8 mouse cellular contexts compared by ENCODE assay signal in the genomic region with DNA sequence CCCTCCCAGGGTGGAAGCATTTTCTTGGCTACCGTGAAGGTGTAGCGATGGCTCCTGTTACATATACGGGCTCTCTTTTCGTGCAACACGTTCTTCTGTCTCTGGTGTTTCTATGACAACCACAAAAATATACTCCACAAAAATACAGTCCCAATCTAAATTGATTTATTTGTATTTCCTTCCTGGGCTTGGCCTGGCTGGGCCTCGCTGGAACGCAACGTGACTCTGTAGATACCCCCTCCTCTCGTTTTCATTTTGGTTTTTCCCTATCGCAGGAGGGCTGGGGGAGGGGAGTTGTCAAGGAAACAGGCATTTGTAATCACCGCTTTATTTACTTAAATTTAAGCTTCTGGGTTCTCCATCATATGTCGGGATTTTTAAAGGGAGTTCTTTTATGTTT. TPM values are rescaled to one million over a fixed set of nuclear protein-coding genes. Genes with fewer than 3 reads are reported as not detected.
DNase-seq lines count a peak whose midpoint lies in the region; ATAC-seq lines count a peak whose summit lies in the region.

No protein-coding gene starts in this region.

- H3K36me3 ChIP-seq in erythroblast, embryonic 14.5 days (ENCODE audit: control insufficient read depth) = peaks cover 41% of the 10 kb centered on the region
- peaks cover 8% of the 10 kb centered on the region for H3K36me3 ChIP-seq in hindbrain, embryonic 15.5 days
- no peaks in the 10 kb centered on the region for H3K36me3 ChIP-seq in macrophage (ENCODE audit: inconsistent target)
- H3K36me3 ChIP-seq in splenic B cell, adult 2 months (ENCODE audit: control insufficient read depth, insufficient read depth, low read length, poor library complexity, severe bottlenecking) = no peaks in the 10 kb centered on the region

- peak; percentile 50 for ATAC-seq in hindbrain, embryonic 15.5 days (ENCODE audit: low FRiP score, low read depth)

- DNase-seq in adrenal gland, postnatal 10 days = peak; percentile 52
- DNase-seq in adrenal gland, postnatal 25 days = no peak
- peak; percentile 48 for DNase-seq in ZHBTc4 (ENCODE audit: low read depth, low spot score)
- peak; percentile 46 to 55 for DNase-seq in layer of hippocampus, postnatal 36 days
- peak; percentile 72 for DNase-seq in splenic B cell, adult 2 months (ENCODE audit: low read depth, low spot score)

- peaks cover 17% of the 10 kb centered on the region for H3K79me2 ChIP-seq in macrophage (ENCODE audit: inconsistent target)

- no peaks in the 10 kb centered on the region for H3K27me3 ChIP-seq in erythroblast, embryonic 14.5 days (ENCODE audit: control insufficient read depth)
- no peaks in the 10 kb centered on the region for H3K27me3 ChIP-seq in hindbrain, embryonic 15.5 days
- H3K27me3 ChIP-seq in splenic B cell, adult 2 months (ENCODE audit: control insufficient read depth, insufficient read depth, low read length, poor library complexity, severe bottlenecking) = no peaks in the 10 kb centered on the region

- H3K4me3 ChIP-seq in erythroblast, embryonic 14.5 days (replicated peaks) = peak overlapping the region; percentile 70
- H3K4me3 ChIP-seq in hindbrain, embryonic 15.5 days = peak overlapping the region; percentile 73
- H3K4me3 ChIP-seq in macrophage (ENCODE audit: inconsistent target) = peak overlapping the region; percentile 78

- 0% methylated on average over 12 of the region's 12 CpGs for WGBS in hindbrain, embryonic 15.5 days
- 7% methylated on average over 12 of the region's 12 CpGs for WGBS in macrophage (ENCODE audit: missing documents)

- peak overlapping the region; percentile 86 for H3K27ac ChIP-seq in hindbrain, embryonic 15.5 days (replicated peaks)
- H3K27ac ChIP-seq in macrophage = peak overlapping the region; percentile 56

- H3K4me2 ChIP-seq in hindbrain, embryonic 15.5 days = peak overlapping the region; percentile 98

- H3K4me1 ChIP-seq in erythroblast, embryonic 14.5 days (ENCODE audit: control insufficient read depth) = peaks cover 61% of the 10 kb centered on the region
- peaks cover 23% of the 10 kb centered on the region for H3K4me1 ChIP-seq in hindbrain, embryonic 15.5 days (replicated peaks)

- peaks cover 8% of the 10 kb centered on the region for H3K9me3 ChIP-seq in erythroblast, embryonic 14.5 days (ENCODE audit: control insufficient read depth, low read length)
- no peaks in the 10 kb centered on the region for H3K9me3 ChIP-seq in hindbrain, embryonic 15.5 days

- peak overlapping the region; percentile 62 for H3K9ac ChIP-seq in hindbrain, embryonic 15.5 days

RNA-seq across cellular contexts. Expression of a gene that starts 1.2 kb away (rescaled TPM):
- total RNA-seq in adrenal gland, postnatal 10 days (2021) = 10 to 100 TPM; 19.9 to 21.0 TPM
- total RNA-seq in adrenal gland, postnatal 25 days (2021) = 29.8 and 34.1 TPM in 2 replicates
- 7.2 and 7.6 TPM in 2 replicates for polyA plus RNA-seq in erythroblast, embryonic 14.5 days (2012)
- polyA plus RNA-seq in hindbrain, embryonic 15.5 days (2015; fragmentation: Nextera tagmentation; extraction: Ambion mirVana) = 62.0 and 63.4 TPM in 2 replicates
- total RNA-seq in layer of hippocampus, postnatal 36 days (2021) = 10 to 100 TPM; 68.8 to 78.9 TPM
- total RNA-seq in macrophage (2018; cell fraction: chromatin; rRNA removed) = 10 to 100 TPM in 12 of 26 experiments, 1 to 10 TPM in 14; 3.6 to 32.2 (median 8.6) TPM
- total RNA-seq in macrophage (2018; cell fraction: cytosol; rRNA removed) = 10 to 100 TPM in 5 of 26 experiments, 1 to 10 TPM in 21; 5.8 to 15.9 (median 8.2) TPM
- 10 to 100 TPM in 13 of 26 experiments, 1 to 10 TPM in 13; 4.5 to 26.1 (median 9.9) TPM for total RNA-seq in macrophage (2018; cell fraction: nucleus; rRNA removed)
- polyA plus RNA-seq in macrophage (2018) = 7.5 to 13.8 TPM (median 8.0 TPM) in 3 replicates
